Mouse (Mus musculus) cerebellum, adult 2 months (tissue): ENCODE measurements around the gene Basp1.

Experiments used
- CTCF ChIP-seq: fragments of 200-500 bp; IDR thresholded peaks from 2 replicates; pipeline ENCODE4 v1.5.1; 2011; ENCODE audit warnings: low read depth, mild to moderate bottlenecking, control low read depth, low read length, moderate library complexity, borderline replicate concordance; ENCODE audit not compliant: insufficient read depth
- POLR2A ChIP-seq: fragments of 200-500 bp; IDR thresholded peaks from 2 replicates; pipeline ENCODE4 v1.6.1; 2011; ENCODE audit warnings: low read length, control low read depth, borderline replicate concordance; ENCODE audit not compliant: insufficient read depth

DNA sequence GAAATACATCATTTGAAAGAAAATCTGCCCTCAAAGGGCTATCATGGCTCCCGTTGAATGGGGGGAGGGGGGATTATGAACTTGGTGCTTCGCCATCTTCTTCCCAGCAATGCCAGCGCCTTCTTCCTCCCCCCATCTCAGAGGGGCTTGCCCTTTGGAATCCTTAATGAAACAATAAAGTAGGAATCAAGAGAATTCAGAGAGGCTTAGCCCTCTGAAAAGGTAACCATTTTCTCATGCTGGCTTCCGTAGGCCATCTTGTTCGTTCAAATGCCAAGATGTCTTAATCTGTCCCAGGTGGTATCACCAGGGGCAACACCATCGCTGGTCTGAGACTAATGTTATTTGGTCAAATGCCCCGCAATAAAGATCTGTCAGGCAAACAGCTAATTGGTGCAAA lies 2.1 kb downstream of the Basp1 start:
- TF ChIP-seq POLR2A (no peak), CTCF (no peak)
